Mouse (Mus musculus): Measurements from ENCODE around the gene Wdr72.
A peak's percentile ranks its signal among the peaks of the same experiment; 100 is the strongest.

The Wdr72 gene

DNA sequence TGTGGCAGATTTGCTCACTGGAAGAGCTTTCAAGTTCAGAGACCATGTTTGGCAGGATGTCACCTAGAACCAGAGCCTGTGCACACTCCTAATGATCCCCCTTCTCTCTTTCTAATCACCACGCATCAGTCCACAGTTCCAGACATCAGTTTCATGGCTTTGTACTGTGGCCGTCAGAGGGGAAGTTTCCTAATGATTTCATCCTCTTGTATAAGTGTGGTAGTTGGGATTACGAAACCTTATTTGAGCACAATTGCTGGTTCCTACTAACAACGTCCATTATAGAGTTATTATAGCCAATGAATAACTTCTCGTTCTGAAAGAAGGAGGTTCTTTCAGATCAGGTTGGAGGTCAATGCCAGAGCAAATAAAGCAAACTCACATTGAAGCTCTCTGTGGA is 131.1 kb downstream of the Wdr72 start:
- no peak for DNase-seq (ENCODE audit: low read depth, low spot score)

DNA sequence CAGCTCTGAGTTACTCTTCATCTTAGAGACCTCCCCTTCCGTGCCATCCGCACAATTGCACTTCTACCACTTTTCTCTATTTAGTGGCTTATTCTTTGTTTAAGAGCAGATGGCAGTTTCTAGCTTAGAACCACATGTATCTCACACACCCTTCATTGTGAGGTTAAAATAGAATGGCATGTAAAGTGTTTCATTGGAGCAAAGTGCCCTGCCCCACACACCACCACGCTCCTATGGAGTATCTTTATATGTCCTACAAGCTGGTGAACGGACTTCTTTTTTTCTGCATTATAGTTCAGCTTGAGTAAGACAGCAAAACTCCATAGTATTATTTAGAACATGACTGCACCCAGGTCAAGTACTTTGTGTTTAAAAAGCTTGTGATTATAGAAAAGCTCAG is 137.9 kb downstream of the Wdr72 start:
- DNase-seq (ENCODE audit: low read depth, low spot score): no peak

GRCm38 (mm10) chr9:74249486-74249885 is 139.3 kb downstream of the Wdr72 start:
- DNase-seq (ENCODE audit: low read depth, low spot score): no peak

- DNase-seq (ENCODE audit: low read depth, low spot score): no peak
These were observed 140.4 kb downstream of the Wdr72 start for GRCm38 (mm10) chr9:74250522-74250921.

- no peak for DNase-seq (ENCODE audit: low read depth, low spot score)
These were observed 148.2 kb downstream of the Wdr72 start for GRCm38 (mm10) chr9:74258389-74258788.

DNA sequence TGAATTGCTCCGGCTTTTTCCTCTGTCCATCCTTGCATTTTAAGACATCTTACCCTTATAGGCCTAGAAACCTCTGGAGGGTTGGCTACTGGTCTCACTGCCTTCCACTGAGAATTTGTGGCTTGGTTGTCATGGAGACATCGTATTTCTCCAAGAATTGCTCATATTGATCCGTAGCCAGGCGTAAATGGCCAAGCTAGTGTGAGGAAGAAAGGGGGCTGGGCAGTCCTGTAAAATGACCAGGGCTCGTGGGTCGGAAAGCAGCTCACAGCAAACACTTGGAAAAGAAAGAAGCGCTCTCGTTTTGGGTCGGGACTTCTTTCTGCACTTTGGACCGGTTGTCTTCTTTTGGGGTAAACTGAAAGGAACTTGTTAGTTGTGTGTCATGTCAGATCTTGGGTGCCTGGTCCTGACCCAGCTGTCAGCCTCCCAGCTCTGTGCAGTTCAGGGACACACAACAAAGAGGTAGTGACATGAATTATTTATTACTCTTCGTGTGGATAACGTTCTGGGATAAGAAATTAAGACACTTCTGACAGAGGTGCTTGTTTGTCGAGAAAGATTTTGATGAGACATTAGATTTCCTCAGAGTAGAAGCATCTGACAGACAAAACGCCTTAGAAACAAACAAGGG is 167.7 kb downstream of the Wdr72 start:
- no peak for DNase-seq (ENCODE audit: low read depth, low spot score)

- DNase-seq (ENCODE audit: low read depth, low spot score): no peak
These were observed 171.9 kb downstream of the Wdr72 start for GRCm38 (mm10) chr9:74282072-74282471.

DNA sequence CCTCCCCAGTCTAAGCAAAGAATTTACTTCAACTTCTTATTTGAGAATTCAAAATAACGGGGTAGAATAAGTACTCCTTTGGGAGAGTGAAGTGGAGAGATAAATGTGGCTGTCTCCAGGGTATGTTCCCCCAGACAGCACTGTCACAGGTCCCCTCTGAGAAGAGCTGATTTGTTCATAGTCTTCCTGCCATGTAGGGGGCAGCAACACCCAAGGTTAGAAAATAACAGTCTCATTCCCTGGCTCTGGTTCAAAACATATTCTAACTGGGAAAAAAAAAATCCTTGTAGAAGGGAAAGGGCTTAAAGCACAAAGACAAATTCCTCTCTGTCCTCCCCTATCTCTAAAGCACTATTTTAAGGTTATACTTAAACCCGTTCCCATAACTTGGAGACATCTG is 176.1 kb downstream of the Wdr72 start:
- DNase-seq (ENCODE audit: low read depth, low spot score): peak; percentile 13

DNA sequence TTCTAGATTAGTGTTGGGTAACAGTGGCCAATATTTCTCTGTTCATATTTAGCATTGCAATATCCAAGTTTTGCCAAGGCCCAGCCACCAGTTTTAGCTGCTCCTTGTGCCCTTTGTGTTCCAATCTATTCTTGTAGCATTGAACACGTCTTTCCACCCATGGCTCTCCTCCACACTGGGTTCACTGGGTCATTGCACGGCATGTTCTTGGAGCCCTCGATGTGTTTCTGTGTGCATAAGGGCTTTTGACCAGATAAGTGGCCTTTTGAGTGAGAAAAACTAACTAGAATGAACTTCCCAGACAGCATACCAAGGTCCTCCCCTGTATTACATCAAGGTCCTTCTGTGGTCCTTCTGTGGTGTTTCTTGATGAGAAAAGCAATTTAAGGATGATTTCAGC is 184.3 kb downstream of the Wdr72 start:
- DNase-seq (ENCODE audit: low read depth, low spot score): no peak

- DNase-seq (ENCODE audit: low read depth, low spot score): no peak
These were observed 208.6 kb downstream of the Wdr72 start for GRCm38 (mm10) chr9:74318771-74319170.

GRCm38 (mm10) chr9:74324089-74324924 is 214.2 kb downstream of the Wdr72 start:
- no peak for DNase-seq (ENCODE audit: low read depth, low spot score)

DNA sequence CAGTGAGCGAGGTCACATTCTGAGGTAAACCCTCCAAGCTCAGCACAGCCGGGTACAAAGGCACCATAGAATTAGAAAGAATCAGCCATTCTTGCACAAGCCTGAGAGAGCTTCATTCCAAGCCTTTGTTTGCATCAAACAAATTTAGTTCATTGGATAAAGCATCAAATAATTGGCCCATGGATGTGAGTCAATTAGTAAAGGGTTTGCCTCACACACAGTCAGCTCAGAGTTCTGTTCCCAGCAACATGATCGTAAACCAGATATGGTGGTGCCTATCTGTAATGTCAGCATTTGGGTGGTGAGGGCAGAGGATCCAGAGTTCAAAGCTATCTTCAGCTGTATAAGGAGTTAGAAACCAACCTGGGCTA is 214.8 kb downstream of the Wdr72 start:
- no peak for DNase-seq (ENCODE audit: low read depth, low spot score)

- no peak for DNase-seq (ENCODE audit: low read depth, low spot score)
These were observed 215.8 kb downstream of the Wdr72 start for GRCm38 (mm10) chr9:74325981-74326380.

GRCm38 (mm10) chr9:74328821-74329220 is 218.7 kb downstream of the Wdr72 start:
- no peak for DNase-seq (ENCODE audit: low read depth, low spot score)

- no peak for DNase-seq (ENCODE audit: low read depth, low spot score)
These were observed 220.7 kb downstream of the Wdr72 start for GRCm38 (mm10) chr9:74330706-74331495.

GRCm38 (mm10) chr9:74332321-74332720 is 222.2 kb downstream of the Wdr72 start:
- DNase-seq (ENCODE audit: low read depth, low spot score): no peak
